Mouse (Mus musculus) lung, adult 2 months (tissue): ENCODE measurements around the gene Tmco5b.

ENCODE experiments used
- CTCF ChIP-seq: fragments of 200-500 bp; IDR thresholded peaks from 2 replicates; pipeline ENCODE4 v1.5.1; 2011; ENCODE audit warnings: mild to moderate bottlenecking, low read length, control low read depth; ENCODE audit not compliant: insufficient read depth
- POLR2A ChIP-seq: fragments of 200-500 bp; IDR thresholded peaks from 2 replicates; pipeline ENCODE4 v1.6.1; 2011; ENCODE audit warnings: low read depth, mild to moderate bottlenecking, control low read depth, low read length, borderline replicate concordance; ENCODE audit errors: extremely low read depth

DNA sequence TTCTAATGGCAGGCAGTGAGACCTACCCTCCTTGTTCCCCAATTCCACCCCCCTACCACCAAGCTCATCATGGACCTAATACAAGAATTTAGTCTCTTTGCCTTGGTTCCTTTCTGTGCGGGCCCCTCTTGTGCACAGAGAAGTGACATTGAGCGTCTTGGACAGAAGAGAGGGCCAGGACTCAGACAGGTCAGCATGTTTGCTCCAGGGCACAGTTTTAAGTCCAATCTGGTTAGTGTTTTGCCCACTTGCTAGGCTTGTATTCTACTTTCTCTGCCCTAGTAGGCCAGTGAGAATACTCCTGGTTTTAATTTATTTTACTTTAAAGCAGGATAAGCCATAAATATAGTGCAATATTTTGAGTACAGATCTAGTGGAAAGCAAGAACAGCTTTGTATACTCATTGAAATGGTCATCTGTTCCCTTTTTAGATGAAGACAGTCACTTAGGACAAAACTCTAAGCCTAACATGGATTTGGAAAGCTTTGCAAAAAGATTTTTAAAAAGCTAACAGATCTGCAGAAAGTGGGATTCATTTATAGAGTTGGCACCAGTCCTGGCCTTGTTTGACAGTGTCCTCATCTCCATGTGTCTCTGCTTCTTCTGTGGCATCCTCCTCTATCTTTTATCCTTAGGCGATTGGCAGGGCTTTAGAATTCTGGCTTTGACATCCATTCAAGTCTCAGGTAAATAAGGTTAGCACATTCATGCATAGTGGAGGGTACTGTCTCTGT, 50.2 kb downstream of the Tmco5b start:
- no peak for TF ChIP-seq POLR2A
- TF ChIP-seq CTCF: no peak
